Mouse (Mus musculus) brown adipose tissue, adult 24 weeks (tissue): Measurements from ENCODE around the gene Akr1d1. TPM values are rescaled to one million over a fixed set of nuclear protein-coding genes. Genes with fewer than 3 reads are reported as not detected.

Source experiments
- H3K27ac ChIP-seq: fragments of 200-500 bp; replicated peaks from 2 replicates; pipeline ENCODE4 v1.5.1; 2012; ENCODE audit warnings: low read depth, mild to moderate bottlenecking, low read length
- H3K4me1 ChIP-seq: fragments of 200-500 bp; 2 replicates; pipeline ENCODE4 v1.6.1; 2012; ENCODE audit warnings: low read length, mixed read lengths; ENCODE audit not compliant: control insufficient read depth, insufficient read depth, insufficient read length
- H3K4me3 ChIP-seq: fragments of 200-500 bp; 2 replicates; pipeline ENCODE4 v1.5.1; 2012; ENCODE audit warnings: low read depth, mild to moderate bottlenecking, low read length, moderate library complexity; ENCODE audit not compliant: insufficient read depth
- polyA plus RNA-seq: library from polyadenylated mRNA; stranded (reverse); fragments of >200 nt; gene quantifications from 2 replicates; pipeline ENCODE4 v1.2.4, GENCODE M21; 2012; ENCODE audit not compliant: missing spikeins, insufficient read depth, insufficient read length

The Akr1d1 gene
- not detected in 2 replicates for polyA plus RNA-seq

GRCm38 (mm10) chr6:37529940-37530339, at the start of gene Akr1d1:
TSS of gene Akr1d1 (plus strand) at chr6:37530173.
- Histone ChIP-seq H3K27ac (no peak within 1 kb of the TSS), H3K4me1 (no peaks in the 10 kb centered on the region), H3K4me3 (no peak within 1 kb of the TSS)

GRCm38 (mm10) chr6:37481147-37481546, 48.8 kb upstream of the Akr1d1 start:
- Histone ChIP-seq H3K4me1 (no peaks in the 10 kb centered on the region), H3K4me3 (no peak overlapping the region), H3K27ac (no peak overlapping the region)

GRCm38 (mm10) chr6:37483262-37483661, 46.7 kb upstream of the Akr1d1 start:
- Histone ChIP-seq H3K4me1 (no peaks in the 10 kb centered on the region), H3K27ac (no peak overlapping the region), H3K4me3 (no peak overlapping the region)

- no peak overlapping the region for H3K27ac ChIP-seq
- H3K4me3 ChIP-seq, result no peak overlapping the region
- H3K4me1 ChIP-seq, result no peaks in the 10 kb centered on the region
Measured at GRCm38 (mm10) chr6:37484588-37485070, 45.3 kb upstream of the Akr1d1 start.

- no peak overlapping the region for H3K27ac ChIP-seq
- no peaks in the 10 kb centered on the region for H3K4me1 ChIP-seq
- H3K4me3 ChIP-seq, result no peak overlapping the region
Measured at GRCm38 (mm10) chr6:37486502-37486901, 43.5 kb upstream of the Akr1d1 start.

- Histone ChIP-seq H3K27ac (no peak overlapping the region), H3K4me3 (no peak overlapping the region), H3K4me1 (no peaks in the 10 kb centered on the region)
Measured at GRCm38 (mm10) chr6:37492241-37492640, 37.7 kb upstream of the Akr1d1 start.

- H3K27ac ChIP-seq, result no peak overlapping the region
- no peaks in the 10 kb centered on the region for H3K4me1 ChIP-seq
- H3K4me3 ChIP-seq, result no peak overlapping the region
Measured at GRCm38 (mm10) chr6:37494957-37495356, 35.0 kb upstream of the Akr1d1 start.

- no peak overlapping the region for H3K4me3 ChIP-seq
- no peak overlapping the region for H3K27ac ChIP-seq
- no peaks in the 10 kb centered on the region for H3K4me1 ChIP-seq
Measured at GRCm38 (mm10) chr6:37496866-37497265, 33.1 kb upstream of the Akr1d1 start.

- no peaks in the 10 kb centered on the region for H3K4me1 ChIP-seq
- no peak overlapping the region for H3K4me3 ChIP-seq
- H3K27ac ChIP-seq, result no peak overlapping the region
Measured at GRCm38 (mm10) chr6:37505588-37505987, 24.4 kb upstream of the Akr1d1 start.

- no peaks in the 10 kb centered on the region for H3K4me1 ChIP-seq
- H3K27ac ChIP-seq, result no peak overlapping the region
- no peak overlapping the region for H3K4me3 ChIP-seq
Measured at GRCm38 (mm10) chr6:37506909-37507515, 23.0 kb upstream of the Akr1d1 start.

GRCm38 (mm10) chr6:37510786-37511185, 19.2 kb upstream of the Akr1d1 start:
- Histone ChIP-seq H3K4me1 (no peaks in the 10 kb centered on the region), H3K4me3 (no peak overlapping the region), H3K27ac (no peak overlapping the region)

- H3K27ac ChIP-seq, result no peak overlapping the region
Measured at GRCm38 (mm10) chr6:37520631-37521375, 9.2 kb upstream of the Akr1d1 start.

GRCm38 (mm10) chr6:37532036-37532435, 2.1 kb downstream of the Akr1d1 start:
- Histone ChIP-seq H3K4me1 (no peaks in the 10 kb centered on the region), H3K27ac (no peak overlapping the region), H3K4me3 (no peak overlapping the region)

More at GRCm38 (mm10) chr6:37520631-37521375, 9.2 kb upstream of the Akr1d1 start:
- no peak overlapping the region for H3K4me3 ChIP-seq
- H3K4me1 ChIP-seq, result no peaks in the 10 kb centered on the region

GRCm38 (mm10) chr6:37536831-37537230, 6.9 kb downstream of the Akr1d1 start:
- H3K27ac ChIP-seq, result no peak overlapping the region
- no peaks in the 10 kb centered on the region for H3K4me1 ChIP-seq

GRCm38 (mm10) chr6:37537801-37538200, 7.8 kb downstream of the Akr1d1 start:
- H3K4me3 ChIP-seq, result no peak overlapping the region
- no peaks in the 10 kb centered on the region for H3K4me1 ChIP-seq
- H3K27ac ChIP-seq, result no peak overlapping the region

More at GRCm38 (mm10) chr6:37536831-37537230, 6.9 kb downstream of the Akr1d1 start:
- no peak overlapping the region for H3K4me3 ChIP-seq

- Histone ChIP-seq H3K27ac (no peak overlapping the region), H3K4me3 (no peak overlapping the region), H3K4me1 (no peaks in the 10 kb centered on the region)
Measured at GRCm38 (mm10) chr6:37538792-37539191, 8.8 kb downstream of the Akr1d1 start.
